Mouse (Mus musculus) hindbrain, embryonic 14.5 days (tissue): ENCODE measurements around the gene Shbg. TPM values are rescaled to one million over a fixed set of nuclear protein-coding genes. Genes with fewer than 3 reads are reported as not detected.

Experiments used
- ATAC-seq: fragments of 200-750 bp; cut with Nextera tagmentation; 2 replicates; pipeline ENCODE4 v1.8.0; 2017; ENCODE audit warnings: moderate number of reproducible peaks, mild to moderate bottlenecking, moderate TSS enrichment, moderate library complexity; ENCODE audit not compliant: low FRiP score
- DNase-seq: peaks from one replicate; pipeline ENCODE4 v3.0.0-alpha.2; 2015; ENCODE audit warnings: low spot score
- H3K27ac ChIP-seq: fragments of 300-500 bp; sonication (generic); 2 replicates; pipeline ENCODE4 v1.5.1; 2014; ENCODE audit warnings: mild to moderate bottlenecking, moderate library complexity
- H3K27me3 ChIP-seq: fragments of 300-500 bp; sonication (generic); 2 replicates; pipeline ENCODE4 v1.6.1; 2014; ENCODE audit warnings: mild to moderate bottlenecking, low read length, mixed read lengths; ENCODE audit not compliant: control insufficient read depth, insufficient read depth
- H3K36me3 ChIP-seq: fragments of 300-500 bp; sonication (generic); replicated peaks from 2 replicates; pipeline ENCODE4 v1.6.1; 2014; ENCODE audit not compliant: control insufficient read depth, insufficient read depth
- H3K4me1 ChIP-seq: fragments of 300-500 bp; sonication (generic); replicated peaks from 2 replicates; pipeline ENCODE4 v1.6.1; 2014; ENCODE audit warnings: antibody characterized with exemption, low read length, mixed read lengths; ENCODE audit not compliant: control insufficient read depth, insufficient read depth
- H3K4me2 ChIP-seq: fragments of 300-500 bp; sonication (generic); replicated peaks from 2 replicates; pipeline ENCODE4 v1.6.1; 2014; ENCODE audit warnings: mild to moderate bottlenecking, moderate library complexity
- H3K4me3 ChIP-seq: fragments of 300-500 bp; sonication (generic); replicated peaks from 2 replicates; pipeline ENCODE4 v1.5.1; 2014; ENCODE audit warnings: mild to moderate bottlenecking, low read length
- H3K9ac ChIP-seq: fragments of 300-500 bp; sonication (generic); 2 replicates; pipeline ENCODE4 v1.6.1; 2014
- H3K9me3 ChIP-seq: fragments of 300-500 bp; sonication (generic); 2 replicates; pipeline ENCODE4 v1.6.1; 2016; ENCODE audit warnings: low read length; ENCODE audit not compliant: control insufficient read depth
- WGBS: fragments of 180-500 bp; shearing (Covaris S2); extraction: QIAGEN DNeasy Blood & Tissue Kit; methylation state at CpG from one replicate; pipeline ENCODE4 v1.1.7; 2014; 5-methylcytosine and 5-hydroxymethylcytosine counted together
- polyA plus RNA-seq: library from polyadenylated mRNA; unstranded; fragments of >200 nt; fragmentation: Nextera tagmentation; extraction: Ambion mirVana; gene quantifications from 2 replicates; pipeline ENCODE4 v1.2.1, GENCODE M21; 2014

The Shbg gene
- polyA plus RNA-seq, 1 experiment from 2014 or later = not detected

GRCm38 (mm10) chr11:69661221-69661881 lies 43.6 kb upstream of the Shbg start:
- no peaks in the 10 kb centered on the region for H3K9me3 ChIP-seq
- peak overlapping the region; percentile 93; the same call in 1 of the 2 replicates for H3K27ac ChIP-seq
- peak overlapping the region; percentile 58 for H3K4me2 ChIP-seq
- WGBS = 77% methylated on average over 3 of the region's 3 CpGs
- H3K36me3 ChIP-seq = peaks cover 66% of the 10 kb centered on the region
- no peaks in the 10 kb centered on the region for H3K27me3 ChIP-seq
- no peak for DNase-seq
- H3K4me1 ChIP-seq = peaks cover 14% of the 10 kb centered on the region
- H3K4me3 ChIP-seq = peak overlapping the region; percentile 51
- ATAC-seq = no peak
- no peak overlapping the region for H3K9ac ChIP-seq

GRCm38 (mm10) chr11:69657462-69657881 lies 39.8 kb upstream of the Shbg start:
- H3K4me1 ChIP-seq = peaks cover 8% of the 10 kb centered on the region; the same call in 1 of the 2 replicates
- H3K4me3 ChIP-seq = no peak overlapping the region
- H3K27ac ChIP-seq = no peak overlapping the region
- DNase-seq = no peak
- no peak overlapping the region for H3K9ac ChIP-seq
- H3K36me3 ChIP-seq = peaks cover 68% of the 10 kb centered on the region
- H3K9me3 ChIP-seq = no peaks in the 10 kb centered on the region
- no peaks in the 10 kb centered on the region for H3K27me3 ChIP-seq
- 84% methylated on average over 15 of the region's 15 CpGs for WGBS
- no peak overlapping the region for H3K4me2 ChIP-seq
- no peak for ATAC-seq

GRCm38 (mm10) chr11:69656617-69657461 lies 39.1 kb upstream of the Shbg start:
- H3K27me3 ChIP-seq = no peaks in the 10 kb centered on the region
- no peak overlapping the region for H3K27ac ChIP-seq
- no peaks in the 10 kb centered on the region for H3K9me3 ChIP-seq
- no peak overlapping the region for H3K4me3 ChIP-seq
- 83% methylated on average over 10 of the region's 10 CpGs for whole genome bisulfite sequencing
- ATAC-seq (no peak), DNase-seq (peak; percentile 82)
- no peak overlapping the region for H3K4me2 ChIP-seq
- peaks cover 7% of the 10 kb centered on the region; the same call in 1 of the 2 replicates for H3K4me1 ChIP-seq
- peaks cover 74% of the 10 kb centered on the region for H3K36me3 ChIP-seq
- H3K9ac ChIP-seq = no peak overlapping the region

GRCm38 (mm10) chr11:69656065-69656455 lies 38.4 kb upstream of the Shbg start:
- no peak overlapping the region for H3K4me2 ChIP-seq
- H3K27me3 ChIP-seq = no peaks in the 10 kb centered on the region
- no peak overlapping the region for H3K4me3 ChIP-seq
- 90% methylated on average over 5 of the region's 5 CpGs for WGBS
- no peak overlapping the region for H3K9ac ChIP-seq
- ATAC-seq (no peak), DNase-seq (no peak)
- H3K9me3 ChIP-seq = no peaks in the 10 kb centered on the region
- H3K27ac ChIP-seq = no peak overlapping the region
- H3K4me1 ChIP-seq = no peaks in the 10 kb centered on the region
- H3K36me3 ChIP-seq = peaks cover 82% of the 10 kb centered on the region

- Histone ChIP-seq H3K9me3 (no peaks in the 10 kb centered on the region), H3K4me3 (no peak within 1 kb of the TSS), H3K4me2 (no peak within 1 kb of the TSS), H3K27me3 (no peaks in the 10 kb centered on the region), H3K4me1 (no peaks in the 10 kb centered on the region), H3K9ac (no peak within 1 kb of the TSS), H3K27ac (no peak within 1 kb of the TSS), H3K36me3 (peaks cover 88% of the 10 kb centered on the region)
- WGBS = 24% methylated on average over 34 of the region's 34 CpGs
- peak; percentile 65 for ATAC-seq
- peak; percentile 83 for DNase-seq
These were observed 37.8 kb upstream of the Shbg start, which contains the start of gene Sox15 for GRCm38 (mm10) chr11:69655264-69656064. TSS of gene Sox15 (plus strand) at chr11:69655314.

- 48% methylated on average over 9 of the region's 9 CpGs for WGBS
- H3K36me3 ChIP-seq = peaks cover 90% of the 10 kb centered on the region
- ATAC-seq (no peak), DNase-seq (no peak)
- H3K9me3 ChIP-seq = no peaks in the 10 kb centered on the region
- no peaks in the 10 kb centered on the region for H3K4me1 ChIP-seq
- no peak overlapping the region for H3K9ac ChIP-seq
- no peak overlapping the region for H3K4me2 ChIP-seq
- no peaks in the 10 kb centered on the region for H3K27me3 ChIP-seq
- H3K27ac ChIP-seq = no peak overlapping the region
- no peak overlapping the region for H3K4me3 ChIP-seq
These were observed 37.1 kb upstream of the Shbg start for GRCm38 (mm10) chr11:69654760-69655159.

- no peaks in the 10 kb centered on the region for H3K4me1 ChIP-seq
- DNase-seq = no peak
- no peak overlapping the region for H3K9ac ChIP-seq
- ATAC-seq = no peak
- H3K9me3 ChIP-seq = no peaks in the 10 kb centered on the region
- H3K4me2 ChIP-seq = no peak overlapping the region
- no peak overlapping the region for H3K27ac ChIP-seq
- H3K4me3 ChIP-seq = no peak overlapping the region
- no peaks in the 10 kb centered on the region for H3K27me3 ChIP-seq
- peaks cover 91% of the 10 kb centered on the region for H3K36me3 ChIP-seq
- WGBS = 69% methylated on average over 5 of the region's 5 CpGs
These were observed 35.7 kb upstream of the Shbg start for GRCm38 (mm10) chr11:69653399-69653798.

- H3K4me1 ChIP-seq = no peaks in the 10 kb centered on the region
- H3K36me3 ChIP-seq = peaks cover 100% of the 10 kb centered on the region
- DNase-seq = no peak
- no peak overlapping the region for H3K4me2 ChIP-seq
- no peak overlapping the region for H3K27ac ChIP-seq
- no peaks in the 10 kb centered on the region for H3K27me3 ChIP-seq
- no peaks in the 10 kb centered on the region for H3K9me3 ChIP-seq
- no peak overlapping the region for H3K4me3 ChIP-seq
- H3K9ac ChIP-seq = no peak overlapping the region
- 97% methylated on average over 5 of the region's 5 CpGs for WGBS
- no peak for ATAC-seq
These were observed 28.2 kb upstream of the Shbg start for GRCm38 (mm10) chr11:69645860-69646259.

- H3K4me3 ChIP-seq = no peak overlapping the region
- H3K4me2 ChIP-seq = peak overlapping the region; percentile 62; the same call in 1 of the 2 replicates
- DNase-seq = no peak
- H3K9me3 ChIP-seq = no peaks in the 10 kb centered on the region
- no peak for ATAC-seq
- H3K4me1 ChIP-seq = peaks cover 29% of the 10 kb centered on the region
- no peak overlapping the region for H3K9ac ChIP-seq
- H3K36me3 ChIP-seq = peaks cover 30% of the 10 kb centered on the region
- H3K27me3 ChIP-seq = no peaks in the 10 kb centered on the region
- WGBS = 93% methylated on average over 3 of the region's 3 CpGs
- H3K27ac ChIP-seq = no peak overlapping the region
These were observed 17.8 kb upstream of the Shbg start for GRCm38 (mm10) chr11:69635471-69635870.
